In genomic region chr10:77607441-77607840, GRCm38 (mm10) we compare ENCODE assay signal across 8 mouse cellular contexts. TPM values are rescaled to one million over a fixed set of nuclear protein-coding genes. Genes with fewer than 3 reads are reported as not detected.
DNase-seq lines count a peak whose midpoint lies in the region; ATAC-seq and TF ChIP-seq lines count a peak whose summit lies in the region.

No protein-coding gene starts in this region.

- H3K36me3 ChIP-seq in lung, embryonic 16.5 days (ENCODE audit: control insufficient read depth, insufficient read depth, low read length) = peaks cover 18% of the 10 kb centered on the region
- peaks cover 4% of the 10 kb centered on the region; the same call in 1 of the 2 replicates for H3K36me3 ChIP-seq in forebrain, embryonic 11.5 days (ENCODE audit: control insufficient read depth, insufficient read depth, low read length)
- H3K36me3 ChIP-seq in limb, embryonic 11.5 days (ENCODE audit: control insufficient read depth, insufficient read depth, low read length) = peaks cover 15% of the 10 kb centered on the region; the same call in 1 of the 2 replicates
- peaks cover 22% of the 10 kb centered on the region for H3K36me3 ChIP-seq in small intestine, adult 2 months (ENCODE audit: control insufficient read depth, insufficient read depth, low read length)

- WGBS in lung, embryonic 16.5 days = 64% methylated on average over 5 of the region's 5 CpGs
- WGBS in forebrain, embryonic 11.5 days = 72% methylated on average over 5 of the region's 5 CpGs
- 80% methylated on average over 5 of the region's 5 CpGs for WGBS in limb, embryonic 11.5 days
- WGBS in small intestine, adult 2 months = 37% methylated on average over 5 of the region's 5 CpGs

- peak overlapping the region; percentile 85 for H3K4me2 ChIP-seq in lung, embryonic 16.5 days (ENCODE audit: low read depth, low read length)
- peak overlapping the region; percentile 81 for H3K4me2 ChIP-seq in forebrain, embryonic 11.5 days (ENCODE audit: low read depth, low read length, severe bottlenecking)
- H3K4me2 ChIP-seq in limb, embryonic 11.5 days (ENCODE audit: low read depth, severe bottlenecking) = peak overlapping the region; percentile 81; the same call in 1 of the 2 replicates

- no peaks in the 10 kb centered on the region for H3K9me3 ChIP-seq in lung, embryonic 16.5 days (ENCODE audit: control insufficient read depth, low read length)
- no peaks in the 10 kb centered on the region; the same call in 1 of the 2 replicates for H3K9me3 ChIP-seq in forebrain, embryonic 11.5 days (ENCODE audit: control insufficient read depth, low read length)
- H3K9me3 ChIP-seq in limb, embryonic 11.5 days (ENCODE audit: control insufficient read depth, low read length) = no peaks in the 10 kb centered on the region; the same call in 1 of the 2 replicates

- H3K27me3 ChIP-seq in lung, embryonic 16.5 days (ENCODE audit: control insufficient read depth, insufficient read depth, low read depth, low read length) = no peaks in the 10 kb centered on the region
- no peaks in the 10 kb centered on the region for H3K27me3 ChIP-seq in forebrain, embryonic 11.5 days (ENCODE audit: control insufficient read depth, insufficient read depth, low read length)
- H3K27me3 ChIP-seq in limb, embryonic 11.5 days (ENCODE audit: control insufficient read depth, insufficient read depth, low read length) = no peaks in the 10 kb centered on the region
- no peaks in the 10 kb centered on the region for H3K27me3 ChIP-seq in small intestine, adult 2 months (ENCODE audit: control insufficient read depth, insufficient read depth, low read length)

- H3K27ac ChIP-seq in lung, embryonic 16.5 days (ENCODE audit: low read length) = no peak overlapping the region
- no peak overlapping the region for H3K27ac ChIP-seq in forebrain, embryonic 11.5 days (ENCODE audit: low read depth, low read length)
- H3K27ac ChIP-seq in limb, embryonic 11.5 days (replicated peaks; ENCODE audit: low read depth, low read length) = no peak overlapping the region
- H3K27ac ChIP-seq in small intestine, adult 2 months (ENCODE audit: insufficient read depth, low read depth, low read length) = no peak overlapping the region

- TF ChIP-seq POLR2A in small intestine, adult 2 months (IDR thresholded peaks at IDR 0.05; ENCODE audit: low read depth, low read length) = no peak

- TF ChIP-seq CTCF in small intestine, adult 2 months (IDR thresholded peaks at IDR 0.05; ENCODE audit: extremely low read depth, insufficient read length, insufficient replicate concordance, low read depth, low read length) = no peak

- H3K4me1 ChIP-seq in lung, embryonic 16.5 days (replicated peaks; ENCODE audit: control insufficient read depth, insufficient read depth, low read length) = peaks cover 19% of the 10 kb centered on the region
- peaks cover 3% of the 10 kb centered on the region; the same call in 1 of the 2 replicates for H3K4me1 ChIP-seq in forebrain, embryonic 11.5 days (replicated peaks; ENCODE audit: control insufficient read depth, insufficient read depth, low read length)
- peaks cover 11% of the 10 kb centered on the region for H3K4me1 ChIP-seq in limb, embryonic 11.5 days (ENCODE audit: control insufficient read depth, insufficient read depth, low read length)
- peaks cover 7% of the 10 kb centered on the region; the same call in 1 of the 2 replicates for H3K4me1 ChIP-seq in small intestine, adult 2 months (ENCODE audit: control insufficient read depth, insufficient read depth, insufficient read length, low read length)

- DNase-seq in lung, postnatal 4 days = no peak
- DNase-seq in forebrain, embryonic 11.5 days (ENCODE audit: low spot score) = no peak
- DNase-seq in limb, embryonic 11.5 days (ENCODE audit: low spot score) = no peak
- no peak for DNase-seq in cerebellum, postnatal 14 days
- no peak for DNase-seq in frontal cortex, postnatal 25 days (ENCODE audit: low spot score in 2 of 2)
- DNase-seq in cerebellum, adult 9-11 months = no peak

- ATAC-seq in lung, embryonic 16.5 days (ENCODE audit: low read depth) = no peak
- ATAC-seq in forebrain, embryonic 11.5 days (replicated peaks; ENCODE audit: low FRiP score) = no peak
- ATAC-seq in limb, embryonic 11.5 days (ENCODE audit: insufficient number of reproducible peaks, low FRiP score, low TSS enrichment, low read depth) = no peak

- peak overlapping the region; percentile 68 for H3K4me3 ChIP-seq in lung, embryonic 16.5 days (ENCODE audit: low read length)
- H3K4me3 ChIP-seq in forebrain, embryonic 11.5 days (ENCODE audit: low read depth, low read length) = peak overlapping the region; percentile 78; the same call in 1 of the 2 replicates
- peak overlapping the region; percentile 71; the same call in 1 of the 2 replicates for H3K4me3 ChIP-seq in limb, embryonic 11.5 days (ENCODE audit: low read depth, low read length)
- H3K4me3 ChIP-seq in small intestine, adult 2 months (ENCODE audit: low read depth, low read length) = peak overlapping the region; percentile 83; the same call in 1 of the 2 replicates

- no peak overlapping the region for H3K9ac ChIP-seq in lung, embryonic 16.5 days (ENCODE audit: low read length)
- H3K9ac ChIP-seq in forebrain, embryonic 11.5 days (ENCODE audit: low read length) = no peak overlapping the region; the same call in 1 of the 2 replicates
- H3K9ac ChIP-seq in limb, embryonic 11.5 days (ENCODE audit: low read length) = no peak overlapping the region

RNA-seq across cellular contexts. Expression of gene Gm49325, which starts 1.4 kb away (rescaled TPM):
- 2.0 and 2.4 TPM in 2 replicates for polyA plus RNA-seq in lung, embryonic 16.5 days (2015; fragmentation: Nextera tagmentation; extraction: Ambion mirVana)
- not detected in 2 replicates for polyA plus RNA-seq in forebrain, embryonic 11.5 days (2014; fragmentation: Nextera tagmentation; extraction: Ambion mirVana)
- 2.3 TPM in 1 of 2 replicates, not detected in the other for polyA plus RNA-seq in limb, embryonic 11.5 days (2014; fragmentation: Nextera tagmentation; extraction: Ambion mirVana)
- polyA plus RNA-seq in small intestine, adult 2 months (2012; rRNA removed) = not detected in 2 replicates

RNA-seq across cellular contexts. Expression of gene Sumo3, which starts 1.5 kb away (rescaled TPM):
- polyA plus RNA-seq in lung, embryonic 16.5 days (2015; fragmentation: Nextera tagmentation; extraction: Ambion mirVana) = 344 and 348 TPM in 2 replicates
- polyA plus RNA-seq in forebrain, embryonic 11.5 days (2014; fragmentation: Nextera tagmentation; extraction: Ambion mirVana) = 336 and 367 TPM in 2 replicates
- 340 and 351 TPM in 2 replicates for polyA plus RNA-seq in limb, embryonic 11.5 days (2014; fragmentation: Nextera tagmentation; extraction: Ambion mirVana)
- 129 and 254 TPM in 2 replicates for polyA plus RNA-seq in small intestine, adult 2 months (2012; rRNA removed)

RNA-seq across cellular contexts. Expression of gene Ube2g2, which starts 14.6 kb away (rescaled TPM):
- polyA plus RNA-seq in lung, embryonic 16.5 days (2015; fragmentation: Nextera tagmentation; extraction: Ambion mirVana) = 66.6 and 69.5 TPM in 2 replicates
- polyA plus RNA-seq in forebrain, embryonic 11.5 days (2014; fragmentation: Nextera tagmentation; extraction: Ambion mirVana) = 76.7 and 78.1 TPM in 2 replicates
- 52.3 and 52.6 TPM in 2 replicates for polyA plus RNA-seq in limb, embryonic 11.5 days (2014; fragmentation: Nextera tagmentation; extraction: Ambion mirVana)
- polyA plus RNA-seq in small intestine, adult 2 months (2012; rRNA removed) = 16.5 and 20.9 TPM in 2 replicates

RNA-seq across cellular contexts. Expression of gene Pttg1ip, which starts 25.9 kb away (rescaled TPM):
- 127 and 138 TPM in 2 replicates for polyA plus RNA-seq in lung, embryonic 16.5 days (2015; fragmentation: Nextera tagmentation; extraction: Ambion mirVana)
- polyA plus RNA-seq in forebrain, embryonic 11.5 days (2014; fragmentation: Nextera tagmentation; extraction: Ambion mirVana) = 69.0 and 73.8 TPM in 2 replicates
- 75.5 and 84.6 TPM in 2 replicates for polyA plus RNA-seq in limb, embryonic 11.5 days (2014; fragmentation: Nextera tagmentation; extraction: Ambion mirVana)
- 82.9 and 176 TPM in 2 replicates for polyA plus RNA-seq in small intestine, adult 2 months (2012; rRNA removed)
